Mouse (Mus musculus): ENCODE data around the gene Ptbp1. TPM values are rescaled to one million over a fixed set of nuclear protein-coding genes. Genes with fewer than 3 reads are reported as not detected.

Gene Ptbp1
- 49.8 and 68.7 TPM in 2 replicates for polyA plus RNA-seq (2015; fragmentation: Nextera tagmentation; extraction: Ambion mirVana)

DNA sequence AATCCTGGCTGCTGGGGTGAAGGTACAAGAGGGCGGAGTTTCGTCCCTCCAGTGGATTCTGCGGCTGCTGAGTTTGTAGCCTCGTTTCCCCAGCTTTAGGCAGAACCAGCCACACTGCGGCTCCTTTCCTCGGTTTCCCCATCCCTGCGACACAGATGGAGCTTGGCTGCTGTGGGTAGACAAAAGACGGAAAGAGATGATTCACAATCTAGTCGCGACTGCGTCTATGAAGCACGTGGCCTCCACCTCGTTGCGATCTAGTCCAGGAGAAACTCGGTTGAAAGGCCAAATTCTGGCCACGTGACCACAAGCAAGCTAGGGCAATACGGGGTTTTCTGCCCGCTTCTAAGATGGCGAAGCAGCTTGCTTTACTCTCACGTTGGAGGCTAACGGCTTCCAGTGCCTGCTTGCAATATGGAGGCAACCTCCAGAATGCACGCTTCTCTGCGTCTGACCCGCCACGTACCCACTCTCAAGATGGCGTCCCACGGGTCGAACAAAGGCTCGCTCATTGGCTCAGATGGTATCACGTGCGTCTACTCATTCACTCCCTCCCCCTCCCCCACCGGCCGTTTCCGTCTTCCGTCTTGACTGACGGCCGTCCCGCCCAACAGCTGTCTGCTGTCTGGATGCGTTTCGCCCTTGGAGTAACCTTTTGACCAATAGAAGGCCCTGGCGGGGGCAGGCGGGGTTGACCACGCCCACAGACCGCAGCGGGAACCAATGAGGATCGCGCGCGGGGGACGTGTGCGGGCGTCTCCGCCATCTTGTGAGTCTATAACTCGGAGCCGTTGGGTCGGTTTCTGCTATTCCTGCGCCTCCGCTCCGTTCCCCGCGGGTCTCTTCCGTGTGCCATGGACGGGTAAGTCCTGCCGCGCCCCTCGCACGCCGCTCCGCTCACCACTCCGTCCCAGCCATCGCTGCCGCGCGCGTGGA, at the start of gene Ptbp1:
Ptbp1 (plus strand) TSS at position 568 of the 936 bp plus-strand sequence.

GRCm38 (mm10) chr10:79820782-79821181, 33.4 kb upstream of the Ptbp1 start, which contains the start of gene Misp:
Misp (plus strand) TSS chr10:79820989.

DNA sequence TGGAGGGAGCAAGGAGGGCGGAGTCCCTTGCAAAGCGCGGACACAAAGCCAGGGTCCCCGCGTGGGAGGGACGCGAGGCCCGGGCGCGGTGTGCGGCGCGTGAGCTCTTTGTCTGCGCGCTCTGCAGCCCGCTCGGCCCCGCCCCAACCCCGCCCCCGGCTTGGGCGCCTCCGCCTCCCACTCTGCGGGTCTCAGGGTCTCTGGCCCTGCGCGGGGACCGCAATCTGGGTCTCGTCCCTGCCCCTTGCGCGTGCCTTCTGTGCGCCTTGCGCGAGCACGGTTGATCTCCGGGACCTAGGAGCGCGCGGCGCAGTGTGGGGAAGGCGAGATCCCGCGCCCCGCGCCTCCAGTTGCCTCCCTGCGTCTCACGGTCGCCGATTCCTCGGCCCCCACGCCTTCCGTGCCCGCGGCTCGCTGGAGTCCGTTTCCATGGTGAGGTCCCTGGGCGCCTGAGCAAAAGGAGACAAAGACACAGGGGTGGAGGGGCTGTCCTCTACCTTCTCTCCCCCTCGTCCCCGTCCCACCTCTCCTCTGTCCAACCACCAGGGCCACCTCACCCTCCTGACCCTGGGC, 20.1 kb downstream of the Ptbp1 start, which contains the start of the genes Prtn3 and Plppr3:
Prtn3 (plus strand) TSS at position 187 of the 573 bp plus-strand sequence.
Plppr3 (minus strand) TSS at position 345 of the 573 bp plus-strand sequence.

DNA sequence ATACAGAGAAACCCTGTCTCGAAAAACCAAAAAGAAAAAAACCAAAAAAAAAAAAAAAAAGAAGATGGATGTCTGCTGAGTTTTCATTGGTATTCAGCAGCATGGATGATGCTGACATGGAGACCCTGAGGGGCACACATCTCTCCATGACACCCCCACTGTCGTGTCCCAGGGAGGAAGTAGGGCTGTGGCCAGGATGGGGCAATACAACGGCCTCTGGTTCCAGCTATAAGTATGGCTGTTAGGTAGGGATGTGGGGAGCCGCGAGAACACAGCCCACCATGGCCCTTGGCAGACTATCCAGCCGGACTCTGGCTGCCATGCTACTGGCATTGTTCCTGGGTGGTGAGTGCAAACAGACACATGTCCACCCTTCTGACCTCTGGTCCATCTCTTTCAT, 31.8 kb downstream of the Ptbp1 start, which contains the start of gene Elane:
Elane (plus strand) TSS at position 194 of the 400 bp plus-strand sequence.

DNA sequence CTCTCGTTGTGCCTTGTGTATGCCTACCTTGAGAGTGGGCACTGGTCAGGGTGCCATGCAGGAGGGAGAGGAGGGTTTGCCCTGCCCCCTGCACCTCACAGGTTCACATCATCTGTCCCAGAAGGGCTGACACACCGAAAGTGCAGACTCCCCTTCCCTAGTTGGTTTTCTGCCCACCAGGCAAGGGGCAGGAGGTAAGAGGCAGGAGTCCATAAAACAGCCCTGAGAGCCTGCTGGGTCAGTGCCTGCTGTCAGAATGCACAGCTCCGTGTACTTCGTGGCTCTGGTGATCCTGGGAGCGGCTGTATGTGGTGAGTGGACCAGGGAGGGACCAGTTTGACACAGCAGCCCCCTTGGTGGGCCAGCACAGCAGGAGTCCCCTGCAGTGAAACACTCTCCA, 36.4 kb downstream of the Ptbp1 start, which contains the start of gene Cfd:
Cfd (plus strand) TSS at position 184 of the 400 bp plus-strand sequence.

GRCm38 (mm10) chr10:79908167-79909091, 54.2 kb downstream of the Ptbp1 start, which contains the start of gene Med16:
Med16 (minus strand) TSS chr10:79908923.

GRCm38 (mm10) chr10:79910556-79910955, 56.3 kb downstream of the Ptbp1 start, which contains the start of gene Gm26602:
Gm26602 (plus strand) TSS chr10:79910856.

Small RNAs within 50 kb of the gene (microRNA-seq; reads per million reads assigned to microRNA genes)
- 0 to 0.30 reads per million in 2 experiments for gene Mir6910

Other genes starting within 250 kb of the Ptbp1 start
- gene C2cd4c, start 240.4 kb upstream of the Ptbp1 start, polyA plus RNA-seq (2015; fragmentation: Nextera tagmentation; extraction: Ambion mirVana): not detected in 2 replicates
- 1.3 and 1.8 TPM in 2 replicates for gene Shc2, start 216.5 kb upstream of the Ptbp1 start, polyA plus RNA-seq (2015; fragmentation: Nextera tagmentation; extraction: Ambion mirVana)
- gene Odf3l2, start 208.7 kb upstream of the Ptbp1 start, polyA plus RNA-seq (2015; fragmentation: Nextera tagmentation; extraction: Ambion mirVana): 0.13 TPM in 1 of 2 replicates, not detected in the other
- gene Madcam1, start 189.9 kb upstream of the Ptbp1 start, polyA plus RNA-seq (2015; fragmentation: Nextera tagmentation; extraction: Ambion mirVana): 0.77 and 1.5 TPM in 2 replicates
- gene Tpgs1, start 185.1 kb upstream of the Ptbp1 start, polyA plus RNA-seq (2015; fragmentation: Nextera tagmentation; extraction: Ambion mirVana): 36.8 and 43.0 TPM in 2 replicates
- gene Cdc34, start 172.2 kb upstream of the Ptbp1 start, polyA plus RNA-seq (2015; fragmentation: Nextera tagmentation; extraction: Ambion mirVana): 329 and 340 TPM in 2 replicates
- 0.26 and 0.43 TPM in 2 replicates for gene Gzmm, start 165.4 kb upstream of the Ptbp1 start, polyA plus RNA-seq (2015; fragmentation: Nextera tagmentation; extraction: Ambion mirVana)
- 614 and 720 TPM in 2 replicates for gene Bsg, start 149.9 kb upstream of the Ptbp1 start, polyA plus RNA-seq (2015; fragmentation: Nextera tagmentation; extraction: Ambion mirVana)
- 0.04 and 0.10 TPM in 2 replicates for gene Hcn2, start 137.8 kb upstream of the Ptbp1 start, polyA plus RNA-seq (2015; fragmentation: Nextera tagmentation; extraction: Ambion mirVana)
- 22.6 and 26.4 TPM in 2 replicates for gene Polrmt, start 107.8 kb upstream of the Ptbp1 start, polyA plus RNA-seq (2015; fragmentation: Nextera tagmentation; extraction: Ambion mirVana)
- gene Fgf22, start 99.4 kb upstream of the Ptbp1 start, polyA plus RNA-seq (2015; fragmentation: Nextera tagmentation; extraction: Ambion mirVana): 0.14 and 0.51 TPM in 2 replicates
- 58.3 and 61.0 TPM in 2 replicates for gene Rnf126, start 87.5 kb upstream of the Ptbp1 start, polyA plus RNA-seq (2015; fragmentation: Nextera tagmentation; extraction: Ambion mirVana)
- 3.3 and 3.8 TPM in 2 replicates for gene Fstl3, start 77.2 kb upstream of the Ptbp1 start, polyA plus RNA-seq (2015; fragmentation: Nextera tagmentation; extraction: Ambion mirVana)
- not detected in 2 replicates for gene Prss57, start 63.5 kb upstream of the Ptbp1 start, polyA plus RNA-seq (2015; fragmentation: Nextera tagmentation; extraction: Ambion mirVana)
- 22.3 and 27.1 TPM in 2 replicates for gene Palm, start 60.9 kb upstream of the Ptbp1 start, polyA plus RNA-seq (2015; fragmentation: Nextera tagmentation; extraction: Ambion mirVana)
- not detected in 2 replicates for gene Misp, start 33.4 kb upstream of the Ptbp1 start, polyA plus RNA-seq (2015; fragmentation: Nextera tagmentation; extraction: Ambion mirVana)
- 0.76 and 0.79 TPM in 2 replicates for gene Prtn3, start 20.0 kb downstream of the Ptbp1 start, polyA plus RNA-seq (2015; fragmentation: Nextera tagmentation; extraction: Ambion mirVana)
- gene Plppr3, start 20.2 kb downstream of the Ptbp1 start, polyA plus RNA-seq (2015; fragmentation: Nextera tagmentation; extraction: Ambion mirVana): 1.9 TPM in 2 replicates
- gene Elane, start 31.8 kb downstream of the Ptbp1 start, polyA plus RNA-seq (2015; fragmentation: Nextera tagmentation; extraction: Ambion mirVana): 0.24 and 1.7 TPM in 2 replicates
- 53.1 and 1,890 TPM in 2 replicates for gene Cfd, start 36.4 kb downstream of the Ptbp1 start, polyA plus RNA-seq (2015; fragmentation: Nextera tagmentation; extraction: Ambion mirVana)
- 22.4 and 23.7 TPM in 2 replicates for gene Med16, start 54.5 kb downstream of the Ptbp1 start, polyA plus RNA-seq (2015; fragmentation: Nextera tagmentation; extraction: Ambion mirVana)
- gene Gm26602, start 56.4 kb downstream of the Ptbp1 start, polyA plus RNA-seq (2015; fragmentation: Nextera tagmentation; extraction: Ambion mirVana): 15.9 TPM in 1 of 2 replicates, not detected in the other
- gene Kiss1r, start 62.5 kb downstream of the Ptbp1 start, polyA plus RNA-seq (2015; fragmentation: Nextera tagmentation; extraction: Ambion mirVana): 0.36 and 0.54 TPM in 2 replicates
- gene R3hdm4, start 66.8 kb downstream of the Ptbp1 start, polyA plus RNA-seq (2015; fragmentation: Nextera tagmentation; extraction: Ambion mirVana): 89.9 and 90.5 TPM in 2 replicates
- gene Arid3a, start 72.6 kb downstream of the Ptbp1 start, polyA plus RNA-seq (2015; fragmentation: Nextera tagmentation; extraction: Ambion mirVana): 0.69 and 2.1 TPM in 2 replicates
- gene Wdr18, start 105.7 kb downstream of the Ptbp1 start, polyA plus RNA-seq (2015; fragmentation: Nextera tagmentation; extraction: Ambion mirVana): 55.1 and 61.1 TPM in 2 replicates
- gene Grin3b, start 116.3 kb downstream of the Ptbp1 start, polyA plus RNA-seq (2015; fragmentation: Nextera tagmentation; extraction: Ambion mirVana): 0.32 and 0.43 TPM in 2 replicates
- gene Tmem259, start 129.9 kb downstream of the Ptbp1 start, polyA plus RNA-seq (2015; fragmentation: Nextera tagmentation; extraction: Ambion mirVana): 23.1 and 23.6 TPM in 2 replicates
- gene Cnn2, start 134.2 kb downstream of the Ptbp1 start, polyA plus RNA-seq (2015; fragmentation: Nextera tagmentation; extraction: Ambion mirVana): 44.5 and 55.3 TPM in 2 replicates
- gene Abca7, start 142.1 kb downstream of the Ptbp1 start, polyA plus RNA-seq (2015; fragmentation: Nextera tagmentation; extraction: Ambion mirVana): 1.5 TPM in 2 replicates
- gene Arhgap45, start 162.2 kb downstream of the Ptbp1 start, polyA plus RNA-seq (2015; fragmentation: Nextera tagmentation; extraction: Ambion mirVana): 2.7 and 4.2 TPM in 2 replicates
- gene Polr2e, start 185.4 kb downstream of the Ptbp1 start, polyA plus RNA-seq (2015; fragmentation: Nextera tagmentation; extraction: Ambion mirVana): 132 and 134 TPM in 2 replicates
- 705 and 782 TPM in 2 replicates for gene Gpx4, start 192.7 kb downstream of the Ptbp1 start, polyA plus RNA-seq (2015; fragmentation: Nextera tagmentation; extraction: Ambion mirVana)